ENCODE assay signal across 6 mouse cellular contexts in the genomic region with DNA sequence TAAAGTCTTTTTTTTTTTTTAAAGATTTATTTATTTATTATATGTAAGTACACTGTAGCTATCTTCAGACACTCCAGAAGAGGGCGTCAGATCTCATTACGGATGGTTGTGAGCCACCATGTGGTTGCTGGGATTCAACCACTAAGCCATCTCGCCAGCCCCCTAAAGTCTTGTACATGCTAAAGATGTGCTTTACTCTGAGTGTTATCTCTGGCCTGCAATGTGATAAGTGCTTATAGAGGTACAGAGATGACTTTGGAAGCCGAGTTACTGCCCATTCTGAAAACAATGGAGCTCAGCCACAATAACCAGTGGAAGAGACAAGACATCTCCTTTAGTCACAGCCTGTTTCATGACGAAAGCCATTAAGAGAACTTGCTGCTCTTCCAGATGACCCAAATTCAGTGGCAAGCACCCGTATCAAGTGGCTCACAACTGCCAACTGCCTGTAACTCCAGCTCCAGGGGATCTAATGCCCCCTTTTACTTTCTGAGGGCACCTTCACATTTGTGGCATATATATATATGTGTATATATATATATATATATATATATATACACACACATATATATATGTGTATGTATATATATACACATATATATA. TPM values are rescaled to one million over a fixed set of nuclear protein-coding genes. Genes with fewer than 3 reads are reported as not detected.
DNase-seq lines count a peak whose midpoint lies in the region; ATAC-seq and TF ChIP-seq lines count a peak whose summit lies in the region.
"Not testable (repeated sequence)": the region's sequence is repeated elsewhere in the genome, so short reads cannot be mapped to it uniquely, and the experiment has no call there.

No protein-coding gene starts in this region.

- not testable (repeated sequence) for TF ChIP-seq RAD21 in MEL (IDR thresholded peaks at IDR 0.05; ENCODE audit: low read depth, low read length)

- not testable (repeated sequence) for TF ChIP-seq EP300 in MEL (IDR thresholded peaks at IDR 0.05; ENCODE audit: low read depth in 1 of 2, low read length in 2 of 2); liver, postnatal 0 days (IDR thresholded peaks at IDR 0.05; ENCODE audit: low read depth)

- not testable (repeated sequence) for H3K4me2 ChIP-seq in intestine, postnatal 0 days (replicated peaks; ENCODE audit: low read depth); liver, postnatal 0 days (ENCODE audit: low read depth, low read length)

- not testable (repeated sequence) for H3K27me3 ChIP-seq in E14TG2a.4 (ENCODE audit: insufficient read depth, low read length); MEL (ENCODE audit: control insufficient read depth in 1 of 2, insufficient read depth in 2 of 2, low read length in 2 of 2); intestine, postnatal 0 days (replicated peaks; ENCODE audit: control insufficient read depth, insufficient read depth, low read length); liver, postnatal 0 days (ENCODE audit: insufficient read depth, low read length)

- peaks cover 14% of the 10 kb centered on the region for H3K4me1 ChIP-seq in E14TG2a.4 (replicated peaks; ENCODE audit: low read depth, low read length)
- peaks cover 10 to 17% of the 10 kb centered on the region in 2 experiments for H3K4me1 ChIP-seq in MEL (ENCODE audit: control insufficient read depth in 1 of 2, insufficient read depth in 2 of 2, low read length in 2 of 2)
- H3K4me1 ChIP-seq in intestine, postnatal 0 days (replicated peaks; ENCODE audit: control insufficient read depth, insufficient read depth, low read length) = not testable (repeated sequence)
- peaks cover 18% of the 10 kb centered on the region for H3K4me1 ChIP-seq in liver, postnatal 0 days (ENCODE audit: insufficient read depth)

- not testable (repeated sequence) for H3K9me3 ChIP-seq in E14TG2a.4 (ENCODE audit: low read length); MEL (replicated peaks; ENCODE audit: insufficient read depth, low read length); intestine, postnatal 0 days (ENCODE audit: control insufficient read depth); liver, postnatal 0 days (ENCODE audit: low read length)

- H3K4me3 ChIP-seq in E14TG2a.4 (replicated peaks; ENCODE audit: low read length); MEL (ENCODE audit: control insufficient read depth in 1 of 2, insufficient read depth in 1 of 2, low read depth in 2 of 2, low read length in 2 of 2); intestine, postnatal 0 days (ENCODE audit: low read depth, low read length); liver, postnatal 0 days (ENCODE audit: low read depth, low read length): not testable (repeated sequence)

- H3K9ac ChIP-seq in MEL (ENCODE audit: control insufficient read depth, low read depth, low read length, poor library complexity, severe bottlenecking); intestine, postnatal 0 days (ENCODE audit: low read depth, low read length); liver, postnatal 0 days (replicated peaks): not testable (repeated sequence)

- H3K36me3 ChIP-seq in E14TG2a.4 (ENCODE audit: insufficient read depth, low read length); liver, postnatal 0 days (replicated peaks; ENCODE audit: insufficient read depth, low read length): not testable (repeated sequence)
- H3K36me3 ChIP-seq in MEL (ENCODE audit: control insufficient read depth in 1 of 2, insufficient read depth in 2 of 2, low read length in 2 of 2) = peaks cover 13 to 22% of the 10 kb centered on the region in 2 experiments
- peaks cover 15% of the 10 kb centered on the region; the same call in 1 of the 2 replicates for H3K36me3 ChIP-seq in intestine, postnatal 0 days (ENCODE audit: control insufficient read depth, insufficient read depth)

- not testable (repeated sequence) for H3K27ac ChIP-seq in MEL (ENCODE audit: control insufficient read depth, low read depth, low read length); intestine, postnatal 0 days (ENCODE audit: low read depth, low read length); liver, postnatal 0 days (ENCODE audit: low read depth)

- 79% methylated on average over 6 of the region's 6 CpGs for WGBS in intestine, postnatal 0 days
- WGBS in liver, postnatal 0 days (ENCODE audit: insufficient replicate concordance) = 74% methylated on average over 6 of the region's 6 CpGs

- ATAC-seq in intestine, postnatal 0 days; liver, postnatal 0 days: not testable (repeated sequence)

- peaks cover 41% of the 10 kb centered on the region for H3K79me2 ChIP-seq in MEL (ENCODE audit: control insufficient read depth, insufficient read depth, low read length, poor library complexity)

- TF ChIP-seq CTCF in E14TG2a.4 (conservative IDR thresholded peaks at IDR 0.05; ENCODE audit: low read length) (0 out of 2 replicates have a peak, but pooled peaks have one; percentile 13), MEL (IDR thresholded peaks at IDR 0.05 in 2 of 3, conservative IDR thresholded peaks at IDR 0.05 in 1 of 3; ENCODE audit: control insufficient read depth in 1 of 3, insufficient read depth in 1 of 3, low read depth in 2 of 3, low read length in 3 of 3, poor library complexity in 1 of 3, severe bottlenecking in 1 of 3) (0 out of 6 replicates have a peak, but pooled peaks of 1 of the 3 experiments have one; percentile 18)
- 0 out of 2 replicates have a peak, but pooled peaks have one; percentile 6 for TF ChIP-seq CTCF in intestine, postnatal 0 days (IDR thresholded peaks at IDR 0.05; ENCODE audit: low read depth)
- TF ChIP-seq CTCF in liver, postnatal 0 days (IDR thresholded peaks at IDR 0.05; ENCODE audit: low read depth) = 0 out of 2 replicates have a peak, but pooled peaks have one; percentile 8

- not testable (repeated sequence) for TF ChIP-seq POLR2A in MEL (IDR thresholded peaks at IDR 0.05; ENCODE audit: control insufficient read depth in 1 of 2, insufficient read depth in 1 of 2, low read depth in 1 of 2, low read length in 2 of 2, poor library complexity in 1 of 2)

- peak; percentile 56 for DNase-seq in MEL (ENCODE audit: low read depth, low spot score)
- peak; percentile 72 for DNase-seq in gastrocnemius, adult 18-20 months (ENCODE audit: low spot score)
- peak; percentile 66 for DNase-seq in gastrocnemius, postnatal 25 days
- not testable (repeated sequence) for DNase-seq in liver, postnatal 0 days

TF ChIP-seq in MEL, 35 proteins besides CTCF, POLR2A, EP300 and RAD21:
- TF ChIP-seq SIN3A (IDR thresholded peaks at IDR 0.05; ENCODE audit: low read length) (0 out of 2 replicates have a peak, but pooled peaks have one; percentile 32), RCOR1 (IDR thresholded peaks at IDR 0.05; ENCODE audit: low read depth, low read length) (0 out of 2 replicates have a peak, but pooled peaks have one; percentile 23), MAX (IDR thresholded peaks at IDR 0.05; ENCODE audit: low read length) (0 out of 2 replicates have a peak, but pooled peaks have one; percentile 12), MXI1 (IDR thresholded peaks at IDR 0.05; ENCODE audit: low read depth, low read length) (0 out of 2 replicates have a peak, but pooled peaks have one; percentile 27), GATA1 (IDR thresholded peaks at IDR 0.05; ENCODE audit: low read depth, low read length) (peak; percentile 67)

RNA-seq across cellular contexts. Expression of gene Sec24a, which starts 11.7 kb away (rescaled TPM):
- 5.3 TPM in 2 replicates for total RNA-seq in MEL (2012; rRNA removed)
- 10 to 100 TPM; 14.1 to 38.2 TPM for polyA plus RNA-seq in MEL (2012; ENCODE audit: insufficient read depth in 1 of 2, insufficient read length in 2 of 2, low read depth in 1 of 2, low replicate concordance in 2 of 2, missing spikeins in 1 of 2)
- 10 to 100 TPM; 32.4 to 42.5 TPM for total RNA-seq in gastrocnemius, adult 18-20 months (2021)
- 10 to 100 TPM; 33.2 to 33.3 TPM for total RNA-seq in gastrocnemius, postnatal 25 days (2021)
- polyA plus RNA-seq in intestine, postnatal 0 days (2015; fragmentation: Nextera tagmentation; extraction: Ambion mirVana) = 47.1 and 49.1 TPM in 2 replicates
- polyA plus RNA-seq in liver, postnatal 0 days (2015; fragmentation: Nextera tagmentation; extraction: Ambion mirVana) = 14.1 and 15.0 TPM in 2 replicates

RNA-seq across cellular contexts. Expression of gene Sar1b, which starts 11.8 kb away (rescaled TPM):
- total RNA-seq in MEL (2012; rRNA removed) = 99.0 and 104 TPM in 2 replicates
- polyA plus RNA-seq in MEL (2012; ENCODE audit: insufficient read depth in 1 of 2, insufficient read length in 2 of 2, low read depth in 1 of 2, low replicate concordance in 2 of 2, missing spikeins in 1 of 2) = 100 to 1,000 TPM in 1 of 2 experiments, not detected in 1; 124 TPM
- 100 to 1,000 TPM; 433 to 496 TPM for total RNA-seq in gastrocnemius, adult 18-20 months (2021)
- total RNA-seq in gastrocnemius, postnatal 25 days (2021) = 100 to 1,000 TPM; 372 to 421 TPM
- 442 and 470 TPM in 2 replicates for polyA plus RNA-seq in intestine, postnatal 0 days (2015; fragmentation: Nextera tagmentation; extraction: Ambion mirVana)
- 204 TPM in 2 replicates for polyA plus RNA-seq in liver, postnatal 0 days (2015; fragmentation: Nextera tagmentation; extraction: Ambion mirVana)
